Mouse (Mus musculus) MEL (cell line): ENCODE measurements at regions not wholly inside any gene's neighbourhood (a gene's known extent, or its start where the extent isn't known, plus 50 kb on each side); places are given as distances from the start of the nearest gene placed in this dataset.

Experiments
- DNase-seq: peaks from one replicate; pipeline ENCODE4 v3.0.0; 2011; ENCODE audit warnings: low read depth, low spot score
- H3K27ac ChIP-seq: 2 replicates; pipeline ENCODE4 v1.5.1; 2012; ENCODE audit warnings: low read depth, mild to moderate bottlenecking, control low read depth, low read length, moderate library complexity; ENCODE audit not compliant: control insufficient read depth
- H3K27me3 ChIP-seq, 2 experiments: fragments of 150-350 bp in 1 of 2; sonication (generic) in 1 of 2; 2 replicates each; pipeline ENCODE4 v1.6.1; 2012; ENCODE audit warnings: low read length in 2 of 2, mild to moderate bottlenecking in 2 of 2, improper control_type of control experiment in 1 of 2, moderate library complexity in 1 of 2; ENCODE audit not compliant: insufficient read depth in 2 of 2, control insufficient read depth in 1 of 2
- H3K36me3 ChIP-seq, 2 experiments: 2 replicates each; pipeline ENCODE4 v1.6.1; 2012 to 2014; ENCODE audit warnings: low read length in 2 of 2, improper control_type of control experiment in 1 of 2, inconsistent platforms in 1 of 2, mild to moderate bottlenecking in 1 of 2; ENCODE audit not compliant: insufficient read depth in 2 of 2, control insufficient read depth in 1 of 2
- H3K4me1 ChIP-seq, 2 experiments: fragments of 150-350 bp in 1 of 2; sonication (generic) in 1 of 2; 2 replicates each; pipeline ENCODE4 v1.6.1; 2012; ENCODE audit warnings: low read length in 2 of 2, improper control_type of control experiment in 1 of 2, mild to moderate bottlenecking in 1 of 2; ENCODE audit not compliant: insufficient read depth in 2 of 2, control insufficient read depth in 1 of 2
- H3K4me3 ChIP-seq, 2 experiments: fragments of 150-350 bp in 1 of 2; sonication (generic) in 1 of 2; 2 replicates each; pipeline ENCODE4 v1.5.1; 2012; ENCODE audit warnings: low read depth in 2 of 2, low read length in 2 of 2, mild to moderate bottlenecking in 2 of 2, moderate library complexity in 2 of 2, control low read depth in 1 of 2, improper control_type of control experiment in 1 of 2; ENCODE audit not compliant: control insufficient read depth in 1 of 2, insufficient read depth in 1 of 2
- H3K79me2 ChIP-seq: 2 replicates; pipeline ENCODE4 v1.6.1; 2012; ENCODE audit warnings: mild to moderate bottlenecking, low read length, moderate library complexity; ENCODE audit not compliant: control insufficient read depth, poor library complexity, insufficient read depth
- H3K9ac ChIP-seq: 2 replicates; pipeline ENCODE4 v1.6.1; 2012; ENCODE audit warnings: low read depth, mild to moderate bottlenecking, control low read depth, low read length, moderate library complexity; ENCODE audit not compliant: control insufficient read depth, poor library complexity, severe bottlenecking
- H3K9me3 ChIP-seq: fragments of 150-350 bp; sonication (generic); replicated peaks from 2 replicates; pipeline ENCODE4 v1.6.1; 2012; ENCODE audit warnings: mild to moderate bottlenecking, low read length, improper control_type of control experiment, moderate library complexity; ENCODE audit not compliant: insufficient read depth
- CHD1 ChIP-seq: IDR thresholded peaks from 2 replicates; pipeline ENCODE4 v1.6.1; 2012; ENCODE audit warnings: low read depth, mild to moderate bottlenecking, inconsistent platforms, low read length, improper control_type of control experiment
- CHD2 ChIP-seq: IDR thresholded peaks from 2 replicates; pipeline ENCODE4 v1.6.1; 2011; ENCODE audit warnings: low read length, improper control_type of control experiment
- E2F4 ChIP-seq: IDR thresholded peaks from 2 replicates; pipeline ENCODE4 v1.6.1; 2011; ENCODE audit warnings: low read depth, low read length, improper control_type of control experiment, borderline replicate concordance
- EP300 ChIP-seq, 2 experiments: IDR thresholded peaks; 2 replicates each; pipeline ENCODE4 v1.6.1; 2011; ENCODE audit warnings: improper control_type of control experiment in 2 of 2, low read length in 2 of 2, low read depth in 1 of 2, mild to moderate bottlenecking in 1 of 2
- KAT2A ChIP-seq: conservative IDR thresholded peaks from 2 replicates; pipeline ENCODE4 v1.6.1; 2012; ENCODE audit warnings: low read depth, low read length, improper control_type of control experiment, inconsistent platforms
- MYB ChIP-seq: IDR thresholded peaks from 2 replicates; pipeline ENCODE4 v1.6.1; 2011; ENCODE audit warnings: mild to moderate bottlenecking, low read depth, low read length, improper control_type of control experiment
- MYC ChIP-seq: IDR thresholded peaks from 2 replicates; pipeline ENCODE4 v1.6.1; 2011; ENCODE audit warnings: low read depth, mild to moderate bottlenecking, low read length, improper control_type of control experiment, moderate library complexity
- NRF1 ChIP-seq: IDR thresholded peaks from 2 replicates; pipeline ENCODE4 v1.6.1; 2014; ENCODE audit warnings: low read depth, mild to moderate bottlenecking, inconsistent platforms, low read length, improper control_type of control experiment, moderate library complexity; ENCODE audit not compliant: poor library complexity, insufficient read depth, severe bottlenecking
- POLR2A ChIP-seq, 2 experiments: IDR thresholded peaks; 2 replicates each; pipeline ENCODE4 v1.6.1; 2011 to 2012; ENCODE audit warnings: low read length in 2 of 2, mild to moderate bottlenecking in 2 of 2, control low read depth in 1 of 2, improper control_type of control experiment in 1 of 2, low read depth in 1 of 2, moderate library complexity in 1 of 2; ENCODE audit not compliant: control insufficient read depth in 1 of 2, insufficient read depth in 1 of 2, poor library complexity in 1 of 2
- RCOR1 ChIP-seq: IDR thresholded peaks from 2 replicates; pipeline ENCODE4 v1.6.1; 2012; ENCODE audit warnings: low read depth, mild to moderate bottlenecking, inconsistent platforms, low read length, improper control_type of control experiment
- SMC3 ChIP-seq: IDR thresholded peaks from 2 replicates; pipeline ENCODE4 v1.6.1; 2011; ENCODE audit warnings: low read depth, low read length, improper control_type of control experiment
- TBP ChIP-seq: IDR thresholded peaks from 2 replicates; pipeline ENCODE4 v1.8.0; 2011; ENCODE audit warnings: low read depth, low read length, improper control_type of control experiment
- TCF12 ChIP-seq: IDR thresholded peaks from 2 replicates; pipeline ENCODE4 v1.6.1; 2014; ENCODE audit warnings: low read depth, mild to moderate bottlenecking, inconsistent platforms, low read length, improper control_type of control experiment, moderate library complexity
- USF1 ChIP-seq: IDR thresholded peaks from 2 replicates; pipeline ENCODE4 v1.6.1; 2014; ENCODE audit warnings: low read depth, mild to moderate bottlenecking, inconsistent platforms, low read length, improper control_type of control experiment, moderate library complexity
- USF2 ChIP-seq, 2 experiments: IDR thresholded peaks; 2 replicates each; pipeline ENCODE4 v1.6.1; 2011 to 2012; ENCODE audit warnings: improper control_type of control experiment in 2 of 2, low read length in 2 of 2, borderline replicate concordance in 1 of 2, inconsistent platforms in 1 of 2, low read depth in 1 of 2, mild to moderate bottlenecking in 1 of 2; ENCODE audit not compliant: insufficient read depth in 1 of 2
- ZC3H11A ChIP-seq: IDR thresholded peaks from 2 replicates; pipeline ENCODE4 v1.6.1; 2012; ENCODE audit warnings: low read depth, mild to moderate bottlenecking, inconsistent platforms, low read length, improper control_type of control experiment

DNA sequence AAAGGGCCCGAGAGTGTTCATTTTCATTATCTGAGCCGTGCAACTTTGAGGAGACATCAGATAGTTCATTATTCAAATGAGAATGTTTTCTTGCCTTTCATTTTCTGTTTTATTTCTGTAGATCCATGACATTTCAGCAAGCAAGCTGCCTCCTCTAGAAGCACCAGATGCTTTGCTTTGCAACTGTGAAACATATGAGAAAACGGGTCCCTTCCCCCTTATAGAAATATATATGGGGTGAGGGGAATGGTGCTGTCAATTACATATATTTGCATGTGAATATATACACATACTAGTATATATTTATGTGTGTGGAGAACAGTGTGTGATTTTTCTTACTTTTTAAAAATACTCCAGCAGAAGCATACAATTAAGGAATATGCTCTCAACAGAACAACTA lies 235.8 kb upstream of the Xrcc4 start:
- no peak overlapping the region for H3K4me3 ChIP-seq
- H3K9me3 ChIP-seq = no peaks in the 10 kb centered on the region
- H3K27ac ChIP-seq = no peak overlapping the region
- H3K4me1 ChIP-seq = no peaks in the 10 kb centered on the region
- H3K36me3 ChIP-seq = no peaks in the 10 kb centered on the region
- TF ChIP-seq EP300 (IDR thresholded peaks at IDR 0.05; ENCODE audit: low read depth in 1 of 2, low read length in 2 of 2) (no peak), TBP (no peak), ZC3H11A (no peak), MYC (no peak), CHD2 (no peak), E2F4 (no peak), POLR2A (IDR thresholded peaks at IDR 0.05; ENCODE audit: control insufficient read depth in 1 of 2, insufficient read depth in 1 of 2, low read depth in 1 of 2, low read length in 2 of 2, poor library complexity in 1 of 2) (no peak), RCOR1 (no peak), MYB (no peak), KAT2A (no peak), TCF12 (no peak), SMC3 (no peak)
- DNase-seq = no peak
- no peak overlapping the region for H3K9ac ChIP-seq
- no peaks in the 10 kb centered on the region for H3K27me3 ChIP-seq
- no peaks in the 10 kb centered on the region for H3K79me2 ChIP-seq

GRCm38 (mm10) chr13:90313209-90313978 lies 224.0 kb upstream of the Xrcc4 start:
- Histone ChIP-seq H3K79me2 (no peaks in the 10 kb centered on the region), H3K4me3 (no peak overlapping the region), H3K36me3 (no peaks in the 10 kb centered on the region), H3K4me1 (no peaks in the 10 kb centered on the region), H3K27me3 (no peaks in the 10 kb centered on the region), H3K9ac (no peak overlapping the region), H3K9me3 (no peaks in the 10 kb centered on the region), H3K27ac (no peak overlapping the region)
- TF ChIP-seq NRF1 (no peak), CHD1 (no peak)
- no peak for DNase-seq

DNA sequence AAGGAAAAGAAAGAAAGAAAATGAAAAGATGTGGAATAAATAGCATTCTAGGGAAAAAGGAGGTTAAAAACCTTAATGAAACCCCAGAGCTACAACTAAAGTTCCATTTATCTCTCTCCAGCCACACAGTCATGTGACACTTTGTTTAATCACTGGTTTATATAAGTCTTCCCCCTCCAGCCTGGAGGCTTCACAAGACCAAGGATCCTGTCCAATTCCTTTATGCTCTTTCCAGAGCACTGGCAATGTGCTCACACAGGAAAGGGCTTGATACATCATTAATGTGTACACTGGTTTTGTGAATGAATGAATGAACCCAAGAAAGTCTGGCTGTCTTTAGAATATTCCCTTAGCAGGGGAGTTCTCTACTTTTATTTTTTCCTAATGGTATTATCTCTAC lies 221.1 kb upstream of the Xrcc4 start:
- no peaks in the 10 kb centered on the region for H3K4me1 ChIP-seq
- H3K9ac ChIP-seq = no peak overlapping the region
- H3K27ac ChIP-seq = no peak overlapping the region
- no peaks in the 10 kb centered on the region for H3K79me2 ChIP-seq
- no peak overlapping the region for H3K4me3 ChIP-seq
- H3K27me3 ChIP-seq = no peaks in the 10 kb centered on the region
- H3K9me3 ChIP-seq = no peaks in the 10 kb centered on the region
- H3K36me3 ChIP-seq = no peaks in the 10 kb centered on the region
- TF ChIP-seq USF1 (peak; percentile 36; the same call in 1 of the 2 replicates), USF2 (IDR thresholded peaks at IDR 0.05; ENCODE audit: borderline replicate concordance in 1 of 2, insufficient read depth in 1 of 2, low read depth in 1 of 2, low read length in 2 of 2) (no peak)
- DNase-seq = no peak
